Mouse (Mus musculus) embryonic fibroblast, embryonic 13.5 days (primary cell): Measurements from ENCODE around the gene Rcsd1.

ENCODE experiments used
- CTCF ChIP-seq: IDR thresholded peaks from 2 replicates; pipeline ENCODE4 v1.5.1; 2011; ENCODE audit warnings: mild to moderate bottlenecking, control low read depth, low read length, moderate library complexity, borderline replicate concordance; ENCODE audit not compliant: insufficient read depth
- POLR2A ChIP-seq: IDR thresholded peaks from 2 replicates; pipeline ENCODE4 v1.6.1; 2011; ENCODE audit warnings: low read depth, mild to moderate bottlenecking, control low read depth, low read length, moderate library complexity

GRCm38 (mm10) chr1:165728057-165728639 lies 18.6 kb upstream of the Rcsd1 start:
- TF ChIP-seq CTCF (no peak), POLR2A (no peak)
